Mouse (Mus musculus) brain, embryonic 14.5 days (tissue): ENCODE measurements at regions not wholly inside any gene's neighbourhood (a gene's known extent, or its start where the extent isn't known, plus 50 kb on each side); places are given as distances from the start of the nearest gene placed in this dataset.

Source experiments
- CTCF ChIP-seq: fragments of 200-500 bp; IDR thresholded peaks from 2 replicates; pipeline ENCODE4 v1.5.1; 2012; ENCODE audit warnings: inconsistent platforms, mild to moderate bottlenecking, moderate library complexity, borderline replicate concordance; ENCODE audit not compliant: insufficient read depth, insufficient read length; ENCODE audit errors: extremely low read depth
- POLR2A ChIP-seq: fragments of 200-500 bp; IDR thresholded peaks from 2 replicates; pipeline ENCODE4 v1.6.1; 2012; ENCODE audit warnings: mild to moderate bottlenecking, inconsistent platforms, borderline replicate concordance; ENCODE audit not compliant: poor library complexity, insufficient read depth, insufficient read length, severe bottlenecking; ENCODE audit errors: extremely low read depth

DNA sequence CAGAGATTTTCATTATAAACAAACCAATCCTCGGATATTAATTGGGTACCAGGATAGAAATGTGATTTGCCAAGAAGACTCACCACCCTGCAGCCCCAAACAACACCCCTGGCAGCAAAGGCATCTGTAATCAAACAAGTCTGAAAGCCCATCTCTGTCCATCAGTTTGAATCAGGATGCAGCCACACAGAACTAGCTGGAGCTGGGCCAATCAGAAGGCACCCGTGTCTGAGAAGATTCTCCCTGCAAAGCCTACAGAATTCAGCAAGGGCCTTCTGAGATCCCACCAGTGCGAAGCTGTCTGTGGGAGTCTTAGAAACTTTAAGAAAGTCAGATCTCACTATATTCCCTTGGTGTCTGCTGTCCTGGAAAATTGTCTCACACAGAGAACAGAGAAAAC, 404.5 kb downstream of the Sox11 start:
- no peak for TF ChIP-seq CTCF
- no peak for TF ChIP-seq POLR2A
